Mouse (Mus musculus): ENCODE data around the gene Egf. TPM values are rescaled to one million over a fixed set of nuclear protein-coding genes. Genes with fewer than 3 reads are reported as not detected.
A peak's percentile ranks its signal among the peaks of the same experiment; 100 is the strongest.

The Egf gene
- total RNA-seq, 1 experiment from 2014 or later, result 0.82 TPM

GRCm38 (mm10) chr3:129650293-129650612 lies 104.9 kb downstream of the Egf start:
- DNase-seq, result no peak

GRCm38 (mm10) chr3:129649586-129650292 lies 105.4 kb downstream of the Egf start:
- DNase-seq, result peak; percentile 47

DNA sequence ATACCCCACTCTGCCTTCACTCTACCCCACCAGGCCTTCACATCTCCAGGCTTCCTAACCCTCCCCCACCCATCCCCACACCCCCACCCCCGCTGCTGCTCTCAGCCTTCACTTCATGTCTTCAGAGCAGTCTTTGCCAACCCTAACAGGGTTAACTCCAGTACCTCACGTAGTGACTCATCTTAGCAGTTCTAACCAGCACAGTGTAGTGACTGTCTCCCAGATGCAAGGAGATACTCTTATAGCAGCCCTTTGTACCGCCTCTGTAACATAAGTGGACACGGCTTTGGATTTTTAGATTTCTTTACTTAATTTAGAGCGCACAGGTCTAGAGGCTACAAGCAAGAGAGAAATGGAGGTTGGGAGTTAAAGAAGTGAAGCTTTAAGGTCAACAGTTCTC lies 106.5 kb downstream of the Egf start:
- DNase-seq, result no peak

DNA sequence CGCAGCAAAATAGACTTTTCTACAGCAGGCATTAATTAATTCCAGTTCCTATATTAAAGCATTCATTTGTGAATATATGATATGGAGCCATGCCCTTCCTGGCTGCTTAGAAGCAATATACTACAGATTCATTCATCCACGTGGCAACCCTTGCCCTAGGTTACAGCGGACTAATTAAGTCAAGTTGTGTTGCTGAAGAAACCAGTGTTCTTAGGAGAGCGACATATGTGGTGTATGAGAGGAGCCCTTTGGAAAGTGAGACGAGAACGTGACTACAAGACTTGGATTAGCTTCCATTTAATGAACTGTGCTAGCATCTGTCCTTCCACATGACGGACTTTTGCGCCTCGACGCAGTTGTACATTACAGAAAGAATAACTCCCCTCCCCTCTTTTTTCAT lies 107.8 kb downstream of the Egf start:
- no peak for DNase-seq

- DNase-seq, result no peak
Observed at GRCm38 (mm10) chr3:129646781-129647180, 108.3 kb downstream of the Egf start.

GRCm38 (mm10) chr3:129645409-129645808 lies 109.7 kb downstream of the Egf start:
- no peak for DNase-seq

DNA sequence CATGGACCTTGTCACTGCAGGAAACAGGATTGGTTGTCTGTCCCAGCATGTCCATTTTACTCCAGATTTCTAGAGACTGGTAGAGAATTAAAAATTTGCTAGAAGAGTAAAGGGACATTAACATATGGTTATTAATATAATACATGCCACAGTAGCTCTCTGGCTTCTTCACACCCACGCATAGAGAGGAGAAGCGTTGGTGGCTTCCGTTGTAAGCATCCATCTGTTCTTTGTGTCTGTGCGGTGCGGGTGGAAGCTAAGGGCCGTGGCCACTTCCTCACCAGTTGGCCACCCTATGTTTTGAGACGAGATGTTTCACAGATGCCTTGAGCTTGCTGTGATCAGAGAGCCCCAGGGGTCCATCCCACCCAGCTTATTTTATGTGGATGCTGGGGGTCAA lies 113.5 kb downstream of the Egf start:
- no peak for DNase-seq

- no peak for DNase-seq
Observed at GRCm38 (mm10) chr3:129640211-129641000, 114.7 kb downstream of the Egf start.

DNA sequence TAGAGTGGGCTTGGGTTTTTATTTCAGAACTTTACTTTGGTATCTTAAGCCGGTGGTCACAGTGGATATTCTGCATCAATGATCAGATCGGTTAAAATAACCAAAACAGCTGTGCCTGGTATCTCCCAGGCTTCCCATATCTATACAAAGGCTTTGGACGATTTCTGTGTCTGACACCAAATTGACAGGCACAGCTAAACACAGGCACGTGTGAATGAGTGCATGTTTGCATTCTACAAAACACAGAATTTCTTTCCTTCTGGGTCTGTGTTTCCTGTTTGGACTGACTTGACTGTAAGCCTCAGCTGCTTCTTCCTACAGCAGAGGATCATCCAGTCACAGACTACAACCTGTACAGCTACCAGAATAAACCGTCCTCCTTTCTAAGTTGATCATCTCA lies 115.4 kb downstream of the Egf start:
- DNase-seq, result no peak

DNA sequence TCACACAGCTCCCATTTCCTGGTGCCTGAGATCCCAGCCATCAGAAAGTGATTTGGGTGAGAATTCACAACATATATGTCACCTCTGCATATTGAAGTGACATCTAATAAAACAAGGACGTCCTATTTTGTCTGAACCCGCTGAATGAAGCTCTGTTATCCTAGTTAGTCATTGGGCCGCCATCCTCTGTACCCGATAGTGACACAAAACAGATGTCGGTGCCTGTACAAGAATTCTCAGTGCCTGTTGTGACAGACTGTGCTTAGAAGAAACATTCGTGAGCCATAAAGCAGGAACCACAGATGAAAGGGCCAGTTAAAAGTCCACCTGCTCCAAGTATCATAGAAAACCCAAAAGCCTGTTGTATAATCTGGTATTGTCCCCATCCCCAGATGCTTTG lies 117.7 kb downstream of the Egf start:
- DNase-seq, result no peak

GRCm38 (mm10) chr3:129634260-129634901 lies 120.7 kb downstream of the Egf start:
- peak; percentile 37 for DNase-seq

GRCm38 (mm10) chr3:129633518-129633917 lies 121.6 kb downstream of the Egf start:
- DNase-seq, result no peak

DNA sequence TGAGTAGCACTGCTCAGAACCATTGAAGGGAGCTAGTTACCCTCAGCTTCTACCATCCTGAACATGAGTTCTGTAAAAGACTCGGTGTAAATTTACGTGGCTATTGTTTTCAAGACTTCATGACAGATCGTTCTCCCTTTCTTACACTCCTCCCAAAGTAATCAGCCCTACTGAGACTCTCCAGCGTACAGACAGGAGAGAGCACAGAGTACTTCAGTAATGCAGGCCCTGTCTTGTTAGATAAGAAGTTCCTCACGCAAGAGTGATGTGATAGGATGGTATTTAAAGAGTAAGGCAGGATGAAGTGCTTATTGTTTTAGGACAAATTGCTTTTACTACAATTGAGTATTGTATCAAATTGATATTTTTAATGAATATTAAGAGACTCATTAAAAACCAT lies 123.3 kb downstream of the Egf start:
- DNase-seq, result no peak

DNA sequence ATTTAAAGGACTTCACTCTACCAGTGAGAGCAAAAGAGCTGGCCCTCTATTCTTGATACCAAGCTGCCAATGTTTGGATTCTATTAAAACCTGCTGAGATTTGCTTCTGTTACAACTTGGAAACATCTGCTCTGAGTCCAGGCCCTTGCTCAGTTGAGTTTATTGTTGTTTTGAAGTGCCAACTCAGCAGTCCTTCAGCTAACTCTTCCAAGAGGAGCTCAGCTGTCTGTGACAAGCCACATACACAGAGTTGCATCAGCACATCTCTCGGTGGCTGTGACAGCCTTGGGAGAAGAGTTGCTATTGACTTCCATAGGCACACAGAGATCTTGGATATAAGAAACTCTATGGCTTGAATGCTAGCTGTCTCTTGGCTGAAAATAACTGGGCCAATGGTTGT lies 124.1 kb downstream of the Egf start:
- no peak for DNase-seq

Small RNA genes lying within 50 kb of the gene (microRNA-seq; reads per million reads assigned to microRNA genes)
- 0 reads per million in 2 experiments for gene Gm24515

Other genes with a start within 250 kb of the Egf start
- 53.5 and 61.2 TPM in 2 replicates for gene Elovl6, start 223.0 kb downstream of the Egf start, total RNA-seq (2021)
- gene Lrit3, start 48.7 kb upstream of the Egf start, total RNA-seq (2021), result not detected in 2 replicates
- gene Rrh, start 67.3 kb upstream of the Egf start, total RNA-seq (2021), result 0.19 TPM in 1 of 2 replicates, not detected in the other
- gene Gar1, start 76.1 kb upstream of the Egf start, total RNA-seq (2021), result 67.1 and 89.6 TPM in 2 replicates
- gene Cfi, start 80.6 kb upstream of the Egf start, total RNA-seq (2021), result 3.5 and 67.6 TPM in 2 replicates
- 56.0 and 62.7 TPM in 2 replicates for gene Pla2g12a, start 123.3 kb upstream of the Egf start, total RNA-seq (2021)
- 34.7 TPM in 2 replicates for gene Casp6, start 146.1 kb upstream of the Egf start, total RNA-seq (2021)
- 7.9 and 9.3 TPM in 2 replicates for gene Mcub, start 214.9 kb upstream of the Egf start, total RNA-seq (2021)

Measured in adrenal gland, postnatal 14 days (tissue).